Mouse (Mus musculus) forebrain, embryonic 16.5 days (tissue): ENCODE measurements around the gene Wdr91. TPM values are rescaled to one million over a fixed set of nuclear protein-coding genes. Genes with fewer than 3 reads are reported as not detected.

Experiments
- ATAC-seq: fragments of 200-750 bp; cut with Nextera tagmentation; 2 replicates; pipeline ENCODE4 v1.8.0; 2017; ENCODE audit warnings: mild to moderate bottlenecking, moderate library complexity
- H3K27ac ChIP-seq: fragments of 300-500 bp; sonication (generic); 2 replicates; pipeline ENCODE4 v1.5.1; 2014; ENCODE audit warnings: low read length, control low read depth
- H3K27me3 ChIP-seq: fragments of 300-500 bp; sonication (generic); replicated peaks from 2 replicates; pipeline ENCODE4 v1.6.1; 2014; ENCODE audit warnings: low read length; ENCODE audit not compliant: control insufficient read depth, insufficient read depth
- H3K36me3 ChIP-seq: fragments of 300-500 bp; sonication (generic); 2 replicates; pipeline ENCODE4 v1.6.1; 2014; ENCODE audit not compliant: control insufficient read depth, insufficient read depth
- H3K4me1 ChIP-seq: fragments of 300-500 bp; sonication (generic); replicated peaks from 2 replicates; pipeline ENCODE4 v1.6.1; 2014; ENCODE audit warnings: low read length; ENCODE audit not compliant: control insufficient read depth, insufficient read depth
- H3K4me2 ChIP-seq: fragments of 300-500 bp; sonication (generic); 2 replicates; pipeline ENCODE4 v1.6.1; 2014; ENCODE audit warnings: mild to moderate bottlenecking, low read length, control low read depth
- H3K4me3 ChIP-seq: fragments of 300-500 bp; sonication (generic); replicated peaks from 2 replicates; pipeline ENCODE4 v1.5.1; 2014; ENCODE audit warnings: mild to moderate bottlenecking, low read length, control low read depth
- H3K9ac ChIP-seq: fragments of 300-500 bp; sonication (generic); replicated peaks from 2 replicates; pipeline ENCODE4 v1.6.1; 2014; ENCODE audit warnings: low read depth, low read length, control low read depth
- H3K9me3 ChIP-seq: fragments of 300-500 bp; sonication (generic); 2 replicates; pipeline ENCODE4 v1.6.1; 2016; ENCODE audit warnings: low read length; ENCODE audit not compliant: control insufficient read depth
- WGBS: fragments of 180-500 bp; shearing (Covaris S2); extraction: QIAGEN DNeasy Blood & Tissue Kit; methylation state at CpG from one replicate; pipeline ENCODE4 v1.1.7; 2014; 5-methylcytosine and 5-hydroxymethylcytosine counted together
- polyA plus RNA-seq: library from polyadenylated mRNA; unstranded; fragments of >200 nt; fragmentation: Nextera tagmentation; extraction: Ambion mirVana; gene quantifications from 2 replicates; pipeline ENCODE4 v1.2.1, GENCODE M21; 2015

Wdr91 gene
- polyA plus RNA-seq, 1 experiment from 2014 or later = 12.9 TPM

- 85% methylated on average over 4 of the region's 4 CpGs for WGBS
- no peak for ATAC-seq
Measured at GRCm38 (mm10) chr6:34906661-34907060, 4.0 kb downstream of the Wdr91 start.

GRCm38 (mm10) chr6:34906125-34906524 is 4.6 kb downstream of the Wdr91 start:
- no peak overlapping the region for H3K27ac ChIP-seq
- WGBS = 77% methylated on average over 2 of the region's 2 CpGs
- peaks cover 9% of the 10 kb centered on the region for H3K4me1 ChIP-seq
- no peaks in the 10 kb centered on the region for H3K9me3 ChIP-seq
- H3K4me2 ChIP-seq = no peak overlapping the region
- ATAC-seq = no peak
- no peak overlapping the region for H3K4me3 ChIP-seq
- H3K9ac ChIP-seq = no peak overlapping the region
- peaks cover 12% of the 10 kb centered on the region for H3K36me3 ChIP-seq
- no peaks in the 10 kb centered on the region for H3K27me3 ChIP-seq

More at GRCm38 (mm10) chr6:34906661-34907060, 4.0 kb downstream of the Wdr91 start:
- Histone ChIP-seq H3K36me3 (peaks cover 9% of the 10 kb centered on the region), H3K9ac (no peak overlapping the region), H3K4me3 (no peak overlapping the region), H3K27ac (no peak overlapping the region), H3K9me3 (no peaks in the 10 kb centered on the region), H3K4me2 (no peak overlapping the region), H3K27me3 (no peaks in the 10 kb centered on the region), H3K4me1 (peaks cover 9% of the 10 kb centered on the region)

GRCm38 (mm10) chr6:34904361-34904760 is 6.3 kb downstream of the Wdr91 start:
- H3K36me3 ChIP-seq = peaks cover 12% of the 10 kb centered on the region
- no peak overlapping the region for H3K27ac ChIP-seq
- no peak overlapping the region for H3K4me3 ChIP-seq
- H3K9ac ChIP-seq = no peak overlapping the region
- no peaks in the 10 kb centered on the region for H3K27me3 ChIP-seq
- H3K9me3 ChIP-seq = no peaks in the 10 kb centered on the region
- no peak for ATAC-seq
- 93% methylated on average over 6 of the region's 6 CpGs for WGBS
- H3K4me1 ChIP-seq = no peaks in the 10 kb centered on the region; the same call in 1 of the 2 replicates
- no peak overlapping the region for H3K4me2 ChIP-seq

GRCm38 (mm10) chr6:34903851-34904250 is 6.8 kb downstream of the Wdr91 start:
- Histone ChIP-seq H3K9me3 (no peaks in the 10 kb centered on the region), H3K36me3 (peaks cover 12% of the 10 kb centered on the region), H3K4me2 (no peak overlapping the region), H3K4me3 (no peak overlapping the region), H3K27ac (no peak overlapping the region), H3K27me3 (no peaks in the 10 kb centered on the region), H3K4me1 (no peaks in the 10 kb centered on the region), H3K9ac (no peak overlapping the region)
- WGBS = 90% methylated on average over 10 of the region's 10 CpGs
- ATAC-seq = no peak

- no peak overlapping the region for H3K27ac ChIP-seq
- H3K27me3 ChIP-seq = no peaks in the 10 kb centered on the region
- 84% methylated on average over 5 of the region's 5 CpGs for WGBS
- no peak overlapping the region for H3K9ac ChIP-seq
- H3K4me2 ChIP-seq = no peak overlapping the region
- no peak overlapping the region for H3K4me3 ChIP-seq
- no peaks in the 10 kb centered on the region for H3K9me3 ChIP-seq
- peaks cover 12% of the 10 kb centered on the region for H3K36me3 ChIP-seq
- no peaks in the 10 kb centered on the region for H3K4me1 ChIP-seq
- no peak for ATAC-seq
Measured at GRCm38 (mm10) chr6:34903441-34903840, 7.2 kb downstream of the Wdr91 start.

- Histone ChIP-seq H3K4me1 (no peaks in the 10 kb centered on the region), H3K4me3 (no peak overlapping the region), H3K4me2 (no peak overlapping the region), H3K9me3 (no peaks in the 10 kb centered on the region), H3K9ac (no peak overlapping the region), H3K36me3 (peaks cover 12% of the 10 kb centered on the region), H3K27ac (no peak overlapping the region), H3K27me3 (no peaks in the 10 kb centered on the region)
- ATAC-seq = no peak
- 94% methylated on average over 7 of the region's 7 CpGs for WGBS
Measured at GRCm38 (mm10) chr6:34902578-34902977, 8.1 kb downstream of the Wdr91 start.

GRCm38 (mm10) chr6:34901911-34902444 is 8.7 kb downstream of the Wdr91 start:
- Histone ChIP-seq H3K9ac (no peak overlapping the region), H3K4me1 (no peaks in the 10 kb centered on the region), H3K4me3 (no peak overlapping the region), H3K4me2 (no peak overlapping the region), H3K27me3 (no peaks in the 10 kb centered on the region), H3K36me3 (peaks cover 12% of the 10 kb centered on the region), H3K27ac (no peak overlapping the region), H3K9me3 (no peaks in the 10 kb centered on the region)
- ATAC-seq = no peak
- 76% methylated on average over 9 of the region's 9 CpGs for WGBS

- H3K27ac ChIP-seq = no peak overlapping the region
- no peaks in the 10 kb centered on the region for H3K9me3 ChIP-seq
- no peaks in the 10 kb centered on the region for H3K27me3 ChIP-seq
- 77% methylated on average over 2 of the region's 2 CpGs for WGBS
- peaks cover 12% of the 10 kb centered on the region for H3K36me3 ChIP-seq
- no peak overlapping the region for H3K4me2 ChIP-seq
- H3K9ac ChIP-seq = no peak overlapping the region
- ATAC-seq = no peak
- no peaks in the 10 kb centered on the region for H3K4me1 ChIP-seq
- no peak overlapping the region for H3K4me3 ChIP-seq
Measured at GRCm38 (mm10) chr6:34900990-34901389, 9.7 kb downstream of the Wdr91 start.

GRCm38 (mm10) chr6:34899127-34899526 is 11.5 kb downstream of the Wdr91 start:
- no peak overlapping the region for H3K27ac ChIP-seq
- no peaks in the 10 kb centered on the region for H3K27me3 ChIP-seq
- WGBS = 97% methylated on average over 2 of the region's 2 CpGs
- no peaks in the 10 kb centered on the region for H3K4me1 ChIP-seq
- no peak overlapping the region for H3K9ac ChIP-seq
- H3K4me2 ChIP-seq = no peak overlapping the region
- H3K36me3 ChIP-seq = peaks cover 6% of the 10 kb centered on the region; the same call in 1 of the 2 replicates
- no peaks in the 10 kb centered on the region for H3K9me3 ChIP-seq
- ATAC-seq = no peak
- no peak overlapping the region for H3K4me3 ChIP-seq
